Mouse (Mus musculus): Measurements from ENCODE around the gene Spaca4. TPM values are rescaled to one million over a fixed set of nuclear protein-coding genes. Genes with fewer than 3 reads are reported as not detected.

Gene Spaca4
- total RNA-seq, 2 experiments from 2014 or later = not detected

DNA sequence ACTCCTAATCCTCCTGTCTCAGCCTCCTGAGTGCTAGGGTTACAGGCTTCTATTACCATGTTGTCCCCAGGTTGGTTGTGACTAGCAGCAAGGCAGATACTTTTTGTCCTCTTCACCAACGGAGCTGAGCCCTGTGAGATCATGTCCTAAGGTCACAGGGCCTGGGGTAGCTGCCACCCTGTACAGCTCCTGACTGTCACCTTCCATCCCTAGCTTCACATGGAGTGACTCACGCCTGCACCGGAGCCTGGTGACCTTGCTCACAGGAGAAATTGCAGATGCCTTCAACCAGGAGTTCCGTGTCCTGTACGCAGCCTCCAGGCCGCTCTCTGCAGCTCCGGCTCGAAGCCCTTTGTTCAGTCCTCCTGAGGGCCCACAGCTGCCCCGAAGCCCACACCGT, 806 bp upstream of the Spaca4 start:
- no peak for DNase-seq

DNA sequence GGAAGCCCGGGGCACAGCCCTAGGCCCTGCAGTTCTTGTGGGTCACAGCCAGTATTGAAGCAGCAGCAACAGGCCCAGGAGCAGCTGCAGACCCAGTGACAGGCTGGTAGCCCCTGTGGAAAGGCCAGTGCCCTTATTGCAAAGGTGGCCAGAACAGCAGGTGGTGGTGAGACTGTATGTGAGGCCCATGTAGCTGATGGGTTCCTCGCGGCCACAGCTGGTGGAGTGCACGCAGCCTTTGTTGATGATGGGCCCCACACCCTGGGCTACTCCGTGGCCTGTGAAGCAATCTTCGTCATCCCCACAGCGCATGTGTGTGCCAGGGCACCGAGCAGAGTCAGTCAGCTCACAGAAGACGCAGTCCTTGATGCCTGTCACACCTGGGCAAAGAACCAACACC, 462 bp downstream of the Spaca4 start:
- DNase-seq = no peak

DNA sequence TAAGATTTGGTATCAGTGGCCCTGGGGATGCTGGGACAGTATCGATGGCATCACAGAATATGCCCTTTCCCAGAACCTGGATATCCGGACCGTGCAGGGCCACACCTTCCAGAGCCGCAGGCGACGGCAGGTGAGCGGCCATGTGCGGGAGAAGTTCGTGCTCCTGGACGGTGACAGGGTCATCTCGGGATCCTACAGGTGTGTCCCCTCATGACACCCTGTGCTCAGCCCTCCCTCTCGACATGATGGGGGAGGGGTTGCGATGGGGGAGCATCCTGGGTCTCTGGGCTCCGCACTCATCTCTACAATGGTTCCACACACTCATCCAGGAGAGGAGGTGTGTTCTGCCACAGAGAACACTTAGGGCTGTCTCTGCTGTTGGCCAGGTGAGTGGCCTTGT, 1.8 kb downstream of the Spaca4 start:
- DNase-seq = no peak

DNA sequence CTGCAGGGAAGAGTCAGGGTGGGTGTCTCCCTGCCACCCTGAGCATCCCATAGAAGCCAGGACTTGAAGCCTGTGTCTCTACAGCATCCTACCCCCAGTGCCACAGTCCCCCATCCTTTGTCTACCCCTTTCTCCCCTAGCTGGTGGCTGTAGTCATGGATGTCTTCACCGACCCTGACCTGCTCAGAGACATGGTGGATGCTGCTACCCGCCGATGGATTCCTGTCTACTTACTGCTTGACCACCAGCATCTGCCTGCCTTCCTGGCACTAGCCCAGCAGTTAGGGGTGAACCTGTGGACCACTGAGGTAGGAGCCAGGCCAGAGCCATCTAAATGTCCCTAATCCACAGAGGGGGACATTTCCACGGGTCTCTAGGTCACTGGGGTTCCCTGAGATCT, 2.3 kb downstream of the Spaca4 start:
- DNase-seq = no peak

DNA sequence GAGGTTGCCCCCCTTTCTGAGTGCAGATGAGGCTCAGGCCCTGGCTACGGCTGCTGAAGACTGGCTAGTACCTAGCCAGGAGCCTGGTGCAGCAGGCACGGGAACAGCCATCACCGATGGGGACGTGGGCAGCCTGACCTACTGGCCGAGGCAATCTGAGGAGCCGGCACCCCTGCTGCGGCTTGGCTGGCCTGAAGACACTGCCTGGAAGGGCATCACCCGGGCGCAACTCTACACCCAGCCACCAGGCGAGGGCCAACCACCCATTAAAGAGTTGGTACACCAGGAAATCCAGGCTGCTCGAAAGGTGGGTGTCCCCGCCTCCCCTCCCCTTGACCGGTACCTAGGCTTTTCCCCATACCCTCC, 3.3 kb downstream of the Spaca4 start:
- peak; percentile 37 for DNase-seq

DNA sequence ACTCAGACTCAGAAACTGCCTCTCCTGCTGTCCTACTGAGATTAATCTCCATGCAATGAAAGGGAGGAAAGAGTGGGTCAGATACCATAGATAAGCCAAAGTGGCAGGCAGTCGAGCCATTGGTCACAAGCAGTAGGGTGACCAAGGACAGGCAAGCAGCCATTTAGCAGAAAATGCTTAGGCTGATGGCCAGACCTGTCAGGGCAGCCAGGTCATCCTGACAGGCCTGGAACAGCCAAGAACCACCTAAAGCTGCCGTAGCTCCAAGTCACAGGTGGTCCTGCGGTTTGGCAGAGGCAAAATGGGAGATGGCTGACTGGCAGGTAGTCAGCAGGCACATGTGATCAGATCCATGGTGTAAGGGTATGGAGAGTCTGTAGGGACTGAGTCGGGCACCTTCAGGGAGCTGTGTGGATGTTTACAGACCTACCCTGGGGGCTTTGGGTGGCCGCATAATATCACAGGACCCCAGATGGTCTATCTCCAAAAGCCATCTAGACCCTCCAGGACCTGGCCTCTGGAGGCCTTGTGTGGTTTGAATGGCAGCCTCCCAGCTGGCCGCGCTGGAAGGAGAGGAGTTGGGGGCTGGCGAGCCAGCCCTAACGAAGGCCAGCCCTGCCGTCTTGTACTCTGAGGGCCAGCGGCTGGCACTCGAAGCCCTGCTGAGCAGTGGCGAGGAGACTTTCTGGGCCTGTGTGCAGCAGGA, 3.8 kb downstream of the Spaca4 start:
- peak; percentile 25 for DNase-seq

DNA sequence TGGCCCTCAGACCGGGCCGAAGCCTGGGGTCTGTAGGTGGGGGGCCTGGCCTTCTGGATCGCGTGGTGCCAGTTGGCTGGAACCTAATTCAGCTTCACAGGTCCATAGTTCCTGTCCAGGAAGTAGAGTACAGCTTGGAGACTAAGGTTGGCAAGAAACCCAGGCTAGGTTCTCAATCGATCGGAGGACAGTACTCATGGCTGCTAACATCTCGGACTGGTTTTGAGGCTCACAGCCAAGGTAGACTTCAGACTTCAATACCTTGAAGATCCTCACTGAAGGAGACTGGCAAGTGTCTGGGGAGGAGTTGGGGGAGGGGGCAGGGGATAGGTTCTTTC, 4.4 kb downstream of the Spaca4 start:
- DNase-seq = no peak

DNA sequence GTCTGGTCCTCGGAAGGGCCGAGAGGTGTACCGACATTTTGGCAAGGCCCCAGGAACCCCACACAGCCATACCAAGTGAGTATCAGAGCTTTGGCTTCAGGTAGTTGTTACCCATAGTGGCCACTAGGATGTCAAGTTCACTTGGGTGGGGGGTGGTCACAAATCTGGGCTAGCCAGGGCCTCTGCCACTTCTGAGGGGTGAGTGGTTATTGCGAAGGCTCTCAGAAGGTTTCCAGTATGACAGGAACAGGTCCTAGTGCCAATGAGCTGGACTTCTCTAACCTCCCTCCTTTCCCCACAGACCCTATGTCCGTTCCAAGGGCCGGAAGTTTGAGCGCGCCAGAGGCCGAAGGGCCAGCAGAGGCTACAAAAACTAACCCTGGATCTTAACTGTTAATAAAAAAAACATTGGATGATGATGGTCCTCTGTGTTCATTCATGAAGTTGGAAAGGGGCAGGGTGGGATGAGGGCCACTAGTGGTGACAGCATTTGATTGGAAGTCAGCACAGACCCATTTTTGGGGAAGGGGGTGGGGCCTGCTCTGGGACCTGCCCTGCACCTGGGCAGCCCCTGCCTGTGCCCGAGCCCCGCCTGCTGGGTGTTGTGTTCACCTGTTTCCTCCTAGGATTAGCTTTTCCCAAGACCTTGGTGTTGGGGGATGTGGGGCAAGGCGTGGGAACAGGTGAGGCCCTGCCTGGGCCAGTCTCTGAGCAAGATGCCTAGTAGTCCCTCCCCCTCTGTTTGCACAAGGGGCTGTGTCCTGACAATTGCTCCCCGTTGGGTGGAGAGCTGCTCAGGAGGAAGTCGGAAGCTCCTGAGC, 5.0 kb downstream of the Spaca4 start, which contains the start of gene Fam83e:
Fam83e (plus strand) TSS at position 800 of the 821 bp plus-strand sequence.
- peak; percentile 3 for DNase-seq

DNA sequence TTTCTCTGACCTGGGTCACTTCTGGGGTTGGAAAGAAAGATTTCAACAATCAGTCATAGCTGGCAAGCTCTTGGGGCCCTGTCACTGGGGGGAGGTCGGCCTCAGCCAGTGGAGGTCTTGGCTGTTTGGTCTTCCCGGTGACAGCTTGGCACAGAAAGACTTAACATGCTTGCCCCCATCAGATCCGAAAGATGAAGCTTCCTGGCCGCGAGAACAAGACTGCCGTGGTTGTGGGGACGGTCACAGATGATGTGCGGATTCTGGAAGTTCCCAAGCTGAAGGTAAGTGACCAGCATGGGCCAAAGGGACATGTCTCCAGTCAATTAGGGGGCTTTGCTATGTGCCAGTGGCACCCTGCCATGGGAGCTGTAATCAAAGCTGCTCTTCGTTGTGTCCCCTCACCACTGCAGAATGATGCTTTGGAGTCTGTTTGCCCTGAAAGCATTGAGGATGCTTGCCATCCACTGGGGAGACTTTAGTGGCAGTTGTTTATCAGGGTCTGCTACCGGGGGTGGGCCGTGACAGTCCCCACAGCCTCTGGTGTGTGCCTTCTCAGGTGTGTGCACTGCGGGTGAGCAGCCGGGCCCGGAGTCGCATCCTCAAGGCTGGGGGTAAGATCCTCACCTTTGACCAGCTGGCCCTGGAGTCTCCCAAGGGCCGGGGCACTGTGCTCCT, 5.7 kb downstream of the Spaca4 start:
- peak; percentile 7 for DNase-seq

DNA sequence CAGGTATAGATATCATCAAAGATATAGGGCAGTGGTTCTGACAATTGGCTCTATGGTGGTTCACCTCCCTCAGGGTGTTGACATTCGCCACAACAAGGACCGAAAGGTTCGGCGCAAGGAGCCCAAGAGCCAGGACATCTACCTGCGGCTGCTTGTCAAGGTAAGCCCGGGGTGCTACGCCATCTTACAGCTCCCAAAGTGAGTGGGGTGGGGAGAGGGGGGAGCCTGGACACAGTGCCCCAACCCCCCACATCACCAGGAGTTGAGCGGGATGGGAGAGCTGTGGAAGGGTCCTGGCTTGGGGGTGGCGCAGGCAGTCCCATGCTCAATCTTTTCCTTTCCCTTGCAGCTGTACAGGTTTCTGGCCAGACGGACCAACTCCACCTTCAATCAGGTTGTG, 6.4 kb downstream of the Spaca4 start:
- peak; percentile 8 for DNase-seq

DNA sequence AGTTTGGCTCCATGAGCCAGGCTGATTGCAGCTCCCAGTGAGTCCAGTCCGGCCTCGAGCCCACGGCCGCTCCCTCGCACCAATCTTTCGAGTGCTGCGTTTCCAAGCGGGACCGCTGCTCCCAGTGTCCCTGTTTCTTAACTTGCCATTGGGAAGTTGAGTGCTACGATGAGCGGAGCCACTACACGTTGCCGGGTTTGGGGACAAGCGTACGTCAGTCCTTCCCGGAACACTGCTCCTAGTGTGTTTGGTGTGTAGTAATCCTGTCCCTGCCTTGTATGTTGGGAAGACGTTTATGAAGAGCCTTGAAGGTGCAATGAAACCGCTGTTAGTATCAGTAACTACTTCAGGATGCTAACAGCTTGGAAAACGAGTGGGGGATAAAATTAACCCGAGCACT, 7.3 kb downstream of the Spaca4 start:
- DNase-seq = no peak

DNA sequence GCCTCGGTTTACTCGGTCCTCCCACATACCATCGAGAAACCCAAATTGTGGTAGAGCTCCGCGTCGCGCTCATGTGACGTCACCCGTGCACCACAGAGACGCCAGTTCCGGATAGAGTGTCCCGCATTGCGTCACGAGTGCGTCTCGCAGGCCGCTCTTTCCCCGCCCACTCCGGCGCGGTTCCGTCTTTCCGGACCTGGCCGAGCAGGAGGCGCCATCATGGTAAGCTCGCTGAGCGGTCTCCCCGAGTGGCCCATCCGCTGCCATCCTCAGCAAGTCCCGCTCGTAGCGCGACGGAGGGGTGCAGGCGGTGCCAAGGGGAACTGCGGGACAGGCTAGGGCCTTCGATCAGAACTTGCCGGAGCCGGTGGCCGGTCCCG, 7.7 kb downstream of the Spaca4 start, which contains the start of gene Sphk2:
Sphk2 (minus strand) TSS at position 85 of the 380 bp plus-strand sequence.
- peak; percentile 98 for DNase-seq

DNA sequence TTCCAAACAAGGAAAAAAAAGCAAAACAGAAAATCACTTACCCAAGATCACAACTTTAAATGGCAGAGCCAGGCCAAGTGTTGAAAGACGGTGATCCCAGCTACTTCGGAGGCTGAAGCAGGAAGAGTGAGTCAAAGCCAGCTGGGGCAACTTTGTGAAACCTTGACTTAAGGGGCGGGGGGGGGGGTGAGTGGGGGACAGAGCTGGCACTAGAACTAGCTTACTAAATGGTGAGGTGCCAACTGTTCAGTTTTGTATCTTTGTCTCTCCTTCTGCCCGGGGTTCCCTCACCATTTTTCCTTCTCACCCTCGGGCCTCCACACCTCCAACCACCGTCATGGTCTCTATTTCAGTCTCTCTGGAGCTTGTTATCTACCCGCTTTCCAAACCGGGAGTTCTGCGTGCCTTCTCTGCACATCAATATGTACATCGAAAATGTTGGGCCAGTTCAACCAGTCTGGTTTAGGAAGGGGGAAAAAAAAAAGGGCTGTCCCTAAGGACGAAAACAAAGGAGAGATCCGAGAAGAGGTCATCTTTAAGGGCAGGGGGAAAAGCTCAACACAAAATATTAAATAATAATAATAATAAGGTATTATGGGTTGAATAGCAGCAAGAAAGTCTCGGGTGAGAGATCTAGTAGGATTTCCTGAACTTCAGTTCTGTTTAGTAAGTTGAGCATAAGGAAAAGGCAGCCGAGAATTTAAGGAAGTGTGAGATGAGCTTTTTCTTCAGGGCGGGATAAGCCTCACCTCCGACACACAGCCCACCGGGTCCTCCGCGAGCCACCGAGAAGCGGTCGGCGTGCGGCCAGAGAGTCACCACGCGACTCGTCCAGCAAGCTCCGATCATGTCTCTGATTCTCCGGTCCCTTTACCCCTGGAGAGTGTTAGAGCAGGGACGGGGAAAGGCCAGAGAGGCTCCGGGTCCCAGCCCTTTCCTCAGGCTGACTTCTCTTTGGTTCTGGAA, 8.4 kb downstream of the Spaca4 start:
- no peak for DNase-seq

DNA sequence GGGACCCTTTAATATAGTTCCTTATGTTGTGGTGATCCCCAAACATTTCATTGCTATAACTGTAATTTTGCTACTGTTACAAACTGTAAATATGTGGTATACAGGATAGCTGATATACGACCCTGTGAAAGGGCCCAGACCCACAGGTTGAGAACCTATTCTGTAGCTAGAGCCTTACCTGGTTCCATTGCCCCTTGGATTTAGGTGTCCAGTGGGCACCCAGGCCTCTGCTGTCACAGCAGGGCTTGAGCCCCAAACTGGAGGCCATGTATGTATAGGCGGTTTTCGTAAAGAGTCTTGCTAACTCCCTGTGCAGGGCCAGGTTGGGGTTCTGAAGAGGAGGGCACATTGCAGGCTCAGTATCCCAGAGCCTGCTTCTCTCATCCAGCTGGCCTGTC, 9.2 kb downstream of the Spaca4 start:
- peak; percentile 3 for DNase-seq

DNA sequence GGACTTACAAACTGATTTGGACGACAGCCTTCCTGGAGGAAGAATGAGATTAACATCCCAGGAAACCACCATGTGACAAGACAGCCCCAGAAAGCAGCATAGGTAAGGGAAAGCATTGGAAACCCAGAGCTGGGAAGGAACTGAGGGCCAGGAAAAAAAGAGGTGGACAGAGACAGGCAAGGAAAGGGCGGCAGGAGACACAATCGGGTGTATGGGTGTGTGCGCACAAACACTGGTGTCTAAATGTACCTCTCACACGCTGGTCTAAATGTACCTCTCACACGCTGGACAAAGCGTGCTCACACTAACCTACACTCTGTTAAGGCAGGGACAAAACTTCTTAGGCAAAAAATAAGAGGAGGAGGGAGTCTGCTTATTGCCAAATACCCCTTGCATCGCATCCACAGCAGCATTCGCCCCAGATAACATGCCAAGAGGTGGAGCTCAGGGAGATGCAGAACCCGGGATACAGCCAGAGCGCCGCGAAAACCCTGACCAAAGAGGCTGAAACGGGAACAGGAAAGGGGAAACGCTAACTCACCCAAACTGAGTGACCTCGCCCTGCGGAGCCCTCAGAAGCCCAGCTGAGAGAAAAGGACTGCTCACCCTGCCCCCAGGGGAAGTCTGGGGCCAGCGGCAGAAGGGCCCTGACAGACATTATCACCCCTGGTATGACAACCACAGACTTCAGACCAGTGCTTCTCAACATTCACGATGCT, 9.7 kb downstream of the Spaca4 start:
- DNase-seq = peak; percentile 20

DNA sequence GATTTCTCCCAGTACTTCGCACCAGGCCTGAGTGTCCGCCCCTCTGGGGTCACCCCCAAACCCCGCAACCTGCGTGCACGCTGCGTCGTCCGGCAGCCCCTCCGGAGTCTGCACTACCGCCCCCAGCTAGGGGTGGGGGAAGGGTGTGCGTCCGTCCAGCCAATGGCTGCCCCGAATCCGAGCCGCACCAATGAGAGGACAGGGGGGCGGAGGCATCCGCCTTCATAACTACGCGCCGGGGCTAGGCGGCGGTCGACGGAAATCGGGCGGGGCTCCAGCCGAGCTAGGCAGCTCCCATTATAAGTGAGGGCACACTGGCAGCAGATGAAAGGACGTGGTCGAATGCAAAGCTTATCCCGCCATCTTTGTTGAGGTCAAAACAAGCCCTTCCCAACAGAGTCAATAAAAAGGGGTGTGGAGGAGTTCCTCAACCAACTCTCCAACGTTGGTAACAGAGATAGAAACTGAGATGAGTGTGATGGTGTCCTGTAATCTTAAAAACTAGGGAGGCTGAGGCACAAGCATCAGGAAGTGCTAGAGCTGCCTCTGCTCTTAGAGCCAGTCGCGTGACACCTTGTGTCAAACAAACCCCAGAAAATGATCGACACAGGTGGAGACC, 10.4 kb downstream of the Spaca4 start, which contains the start of gene Rpl18:
Rpl18 (plus strand) TSS at position 368 of the 619 bp plus-strand sequence.
- peak; percentile 98 for DNase-seq

DNA sequence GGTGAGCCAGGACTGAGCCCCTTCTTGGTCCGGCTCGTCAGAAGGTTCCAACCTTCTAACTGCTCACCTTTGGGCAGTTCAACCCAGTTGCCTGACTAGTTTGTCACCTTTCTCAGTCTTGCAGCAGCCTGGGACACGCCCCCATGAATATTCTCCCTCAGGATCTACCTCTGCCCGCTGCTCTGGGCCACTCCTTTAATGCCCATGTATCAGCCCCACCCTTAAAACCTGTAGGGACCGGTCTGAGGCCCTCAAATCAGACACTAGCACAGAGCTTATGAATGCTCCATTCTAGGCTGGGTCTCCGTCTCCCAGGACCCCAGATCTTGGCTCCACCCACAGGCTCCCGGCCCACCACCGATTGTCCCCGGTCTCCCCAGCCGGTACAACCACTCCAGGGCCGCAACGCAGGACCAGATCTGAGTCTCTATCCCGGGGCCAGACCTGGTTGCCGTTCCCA, 11.0 kb downstream of the Spaca4 start:
- no peak for DNase-seq

DNA sequence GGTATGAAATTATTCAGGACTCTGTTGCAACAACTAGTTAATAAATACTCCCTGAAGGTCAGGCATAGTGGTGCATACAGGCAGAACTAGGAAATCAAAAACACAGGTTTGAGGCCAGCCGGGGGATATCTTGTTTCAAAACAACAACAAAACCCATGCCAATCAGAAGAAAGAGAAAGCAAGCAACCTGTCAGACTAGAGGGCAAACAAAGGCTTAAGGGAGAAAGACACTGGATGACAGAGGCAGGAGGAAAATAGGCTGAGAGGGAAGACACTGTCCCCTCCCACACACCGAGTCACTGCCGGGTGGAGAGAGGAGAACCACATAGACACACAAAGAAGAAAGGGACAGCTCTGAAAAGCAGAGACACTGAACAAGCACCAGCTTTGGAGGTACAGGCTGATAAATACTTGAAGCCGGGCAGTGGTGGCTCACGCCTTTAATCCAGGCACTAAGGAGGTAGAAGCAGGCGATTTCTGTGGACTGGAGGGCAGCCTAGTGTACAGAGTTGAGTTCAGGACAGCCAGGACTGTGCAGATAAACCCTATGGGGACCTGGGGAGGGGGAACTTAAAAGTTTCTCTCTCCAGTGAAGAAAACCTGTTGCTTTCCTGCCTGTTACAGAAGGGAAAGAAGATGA, 11.6 kb downstream of the Spaca4 start:
- DNase-seq = no peak

DNA sequence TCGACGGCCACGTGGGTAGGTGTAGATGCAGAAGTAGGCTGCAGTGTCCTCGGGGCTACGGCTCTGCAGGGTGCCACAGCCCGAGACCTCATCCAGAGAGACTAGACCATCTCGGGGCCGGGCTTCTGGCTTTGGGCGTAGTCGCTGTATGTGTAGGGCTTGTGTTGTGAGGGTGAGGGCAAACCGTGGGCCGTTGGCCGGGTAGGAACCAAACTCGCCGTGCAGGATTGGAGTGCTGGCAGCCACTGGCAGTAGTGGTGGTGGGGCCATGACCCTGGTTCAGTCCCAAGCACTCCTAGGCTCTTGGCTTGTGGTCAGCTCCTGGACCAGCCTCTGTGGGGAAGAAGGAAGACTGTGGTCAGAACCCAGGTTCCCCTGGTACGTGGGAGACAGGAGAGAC, 12.2 kb downstream of the Spaca4 start:
- peak; percentile 23 for DNase-seq

All from gastrocnemius, postnatal 10 days (tissue).